Mouse (Mus musculus): Measurements from ENCODE around the gene Scrt2. TPM values are rescaled to one million over a fixed set of nuclear protein-coding genes. Genes with fewer than 3 reads are reported as not detected.
A peak's percentile ranks its signal among the peaks of the same experiment; 100 is the strongest.

Scrt2 gene
- 10.8 and 11.1 TPM in 2 replicates for polyA plus RNA-seq (2015; fragmentation: Nextera tagmentation; extraction: Ambion mirVana)

DNA sequence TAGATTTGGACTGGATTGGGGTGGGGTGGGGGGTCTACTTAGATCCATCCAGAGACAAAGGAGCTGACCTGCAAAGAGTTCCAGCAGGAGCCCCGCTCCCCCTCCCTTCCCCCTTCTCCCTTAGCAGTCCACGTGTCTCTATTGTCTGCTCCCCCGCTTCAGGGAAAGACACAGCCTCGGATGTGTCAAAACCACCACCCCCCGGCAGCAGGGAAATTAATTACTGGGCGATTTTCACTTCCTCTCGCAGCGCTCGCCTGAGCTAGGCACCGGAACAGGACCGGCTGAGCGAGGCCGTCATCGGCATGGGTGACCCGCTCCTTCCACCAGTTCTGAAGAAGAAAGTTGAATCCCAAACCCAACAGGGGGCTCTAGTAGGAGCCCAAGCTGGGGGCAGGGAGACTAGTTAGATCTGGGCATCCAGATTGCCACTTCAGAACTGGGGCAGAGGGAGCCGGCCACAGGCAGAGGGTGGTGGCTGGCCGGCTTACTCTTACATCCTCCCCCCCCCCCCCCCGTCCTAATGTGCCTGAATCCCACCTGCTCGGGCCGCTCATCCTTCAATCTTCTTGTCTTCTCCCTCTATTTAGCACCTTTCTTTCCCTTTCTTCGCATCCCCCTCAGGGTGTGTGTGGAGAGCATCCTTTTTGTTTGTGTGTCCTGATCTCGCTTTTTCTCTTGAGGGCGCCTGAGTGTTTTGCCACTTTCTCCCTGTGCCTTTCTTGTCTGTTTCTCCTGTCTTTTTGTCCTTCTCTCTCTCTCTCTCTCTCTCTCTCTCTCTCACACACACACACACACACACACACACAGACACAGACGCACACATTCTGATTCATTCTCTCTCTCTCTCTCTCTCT is at the start of gene Scrt2:
TSS of gene Scrt2 (plus strand) at position 845 of the 857 bp plus-strand sequence.
- H3K9ac ChIP-seq = peak within 1 kb of the TSS; percentile 99
- H3K27me3 ChIP-seq = no peaks in the 10 kb centered on the region
- H3K27ac ChIP-seq (replicated peaks) = peak within 1 kb of the TSS; percentile 93
- peak within 1 kb of the TSS; percentile 87 for H3K4me3 ChIP-seq
- no peaks in the 10 kb centered on the region for H3K36me3 ChIP-seq
- peaks cover 58% of the 10 kb centered on the region for H3K4me1 ChIP-seq (replicated peaks)
- ATAC-seq (ENCODE audit: low FRiP score, low read depth) = peak; percentile 69
- WGBS = under 1% methylated on average over 24 of the region's 24 CpGs
- peak within 1 kb of the TSS; percentile 88 for H3K4me2 ChIP-seq
- H3K9me3 ChIP-seq = no peaks in the 10 kb centered on the region

GRCm38 (mm10) chr2:152040101-152040500 is 41.2 kb upstream of the Scrt2 start:
- Histone ChIP-seq H3K9ac (no peak overlapping the region), H3K4me3 (no peak overlapping the region), H3K4me1 (replicated peaks) (no peaks in the 10 kb centered on the region), H3K27ac (replicated peaks) (no peak overlapping the region), H3K36me3 (no peaks in the 10 kb centered on the region), H3K4me2 (no peak overlapping the region), H3K27me3 (no peaks in the 10 kb centered on the region; the same call in 1 of the 2 replicates), H3K9me3 (no peaks in the 10 kb centered on the region)
- ATAC-seq (ENCODE audit: low FRiP score, low read depth) = no peak

GRCm38 (mm10) chr2:152047116-152048002 is 34.0 kb upstream of the Scrt2 start:
- Histone ChIP-seq H3K9ac (no peak overlapping the region), H3K4me1 (replicated peaks) (peaks cover 49% of the 10 kb centered on the region), H3K4me2 (peak overlapping the region; percentile 97), H3K36me3 (no peaks in the 10 kb centered on the region), H3K27me3 (no peaks in the 10 kb centered on the region; the same call in 1 of the 2 replicates), H3K9me3 (no peaks in the 10 kb centered on the region), H3K4me3 (no peak overlapping the region), H3K27ac (replicated peaks) (peak overlapping the region; percentile 75)
- peak; percentile 58 for ATAC-seq (ENCODE audit: low FRiP score, low read depth)
- WGBS = 5% methylated on average over 25 of the region's 25 CpGs

DNA sequence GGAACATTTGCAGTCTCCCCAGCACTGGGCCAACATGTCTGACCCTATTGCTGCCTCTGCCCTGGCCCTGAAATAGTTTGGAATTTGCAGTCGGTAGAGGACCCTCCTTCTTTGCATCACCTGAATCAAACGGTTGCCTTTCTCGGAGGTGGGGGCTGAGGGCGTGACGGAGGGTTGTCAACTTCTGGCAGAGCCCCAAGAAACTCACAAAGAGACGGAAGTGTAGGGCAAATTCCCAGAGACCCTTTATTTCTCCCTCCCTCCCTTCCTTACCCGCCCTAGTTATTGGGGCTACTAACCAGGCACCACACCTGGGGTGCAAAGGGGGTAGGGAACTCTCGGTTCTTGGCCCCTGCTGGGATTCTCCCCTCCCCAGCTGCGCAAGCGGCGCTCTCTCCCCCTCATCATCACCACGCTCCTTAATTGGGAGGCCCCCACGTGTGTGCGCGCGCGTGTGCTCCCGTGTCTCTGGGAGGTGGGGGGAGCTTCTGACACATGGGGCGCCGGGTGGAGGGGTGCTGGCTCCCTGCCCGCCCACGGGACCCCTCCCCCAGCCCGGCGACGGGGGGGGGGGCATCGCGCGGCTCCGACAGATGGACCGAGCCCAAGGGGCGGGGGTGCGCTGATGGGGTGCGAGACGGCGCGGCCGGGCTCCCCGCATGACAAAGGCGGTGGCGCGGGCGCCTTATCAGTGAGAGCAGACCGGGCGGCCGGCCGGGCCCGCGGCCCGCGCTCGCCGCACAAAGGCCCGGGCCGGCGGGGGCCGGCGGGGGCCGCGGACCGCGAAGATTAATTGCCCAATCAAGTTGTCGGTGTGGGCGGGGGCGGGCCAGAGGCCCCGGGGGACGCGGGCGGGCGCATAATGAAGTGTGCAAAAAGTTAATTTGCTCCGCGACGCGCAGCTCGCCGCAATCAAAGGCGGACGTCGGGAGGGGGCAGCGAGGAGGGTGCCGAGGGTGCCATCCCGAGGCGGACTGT is 33.0 kb upstream of the Scrt2 start:
- H3K4me1 ChIP-seq (replicated peaks) = peaks cover 49% of the 10 kb centered on the region
- peak overlapping the region; percentile 75 for H3K27ac ChIP-seq (replicated peaks)
- H3K4me3 ChIP-seq = peak overlapping the region; percentile 53
- H3K27me3 ChIP-seq = no peaks in the 10 kb centered on the region; the same call in 1 of the 2 replicates
- H3K9me3 ChIP-seq = no peaks in the 10 kb centered on the region
- no peaks in the 10 kb centered on the region for H3K36me3 ChIP-seq
- H3K9ac ChIP-seq = peak overlapping the region; percentile 53
- H3K4me2 ChIP-seq = peak overlapping the region; percentile 97
- ATAC-seq (ENCODE audit: low FRiP score, low read depth) = peak; percentile 32; the same call in 1 of the 2 replicates
- 1% methylated on average over 31 of the region's 82 CpGs for WGBS

- Histone ChIP-seq H3K4me3 (peak overlapping the region; percentile 53), H3K27me3 (no peaks in the 10 kb centered on the region; the same call in 1 of the 2 replicates), H3K36me3 (no peaks in the 10 kb centered on the region), H3K4me2 (peak overlapping the region; percentile 97), H3K9me3 (no peaks in the 10 kb centered on the region), H3K27ac (replicated peaks) (peak overlapping the region; percentile 75), H3K9ac (peak overlapping the region; percentile 53), H3K4me1 (replicated peaks) (peaks cover 49% of the 10 kb centered on the region)
- peak; percentile 13; the same call in 1 of the 2 replicates for ATAC-seq (ENCODE audit: low FRiP score, low read depth)
- WGBS = 1% methylated on average over 24 of the region's 24 CpGs
These were observed 32.3 kb upstream of the Scrt2 start for GRCm38 (mm10) chr2:152048981-152049441.

- Histone ChIP-seq H3K4me1 (replicated peaks) (peaks cover 49% of the 10 kb centered on the region), H3K36me3 (no peaks in the 10 kb centered on the region), H3K27me3 (no peaks in the 10 kb centered on the region), H3K4me3 (no peak overlapping the region), H3K9me3 (no peaks in the 10 kb centered on the region), H3K27ac (replicated peaks) (peak overlapping the region; percentile 75), H3K4me2 (peak overlapping the region; percentile 97), H3K9ac (peak overlapping the region; percentile 53; the same call in 1 of the 2 replicates)
- WGBS = 6% methylated on average over 13 of the region's 13 CpGs
- no peak for ATAC-seq (ENCODE audit: low FRiP score, low read depth)
These were observed 31.6 kb upstream of the Scrt2 start for GRCm38 (mm10) chr2:152049611-152050270.

DNA sequence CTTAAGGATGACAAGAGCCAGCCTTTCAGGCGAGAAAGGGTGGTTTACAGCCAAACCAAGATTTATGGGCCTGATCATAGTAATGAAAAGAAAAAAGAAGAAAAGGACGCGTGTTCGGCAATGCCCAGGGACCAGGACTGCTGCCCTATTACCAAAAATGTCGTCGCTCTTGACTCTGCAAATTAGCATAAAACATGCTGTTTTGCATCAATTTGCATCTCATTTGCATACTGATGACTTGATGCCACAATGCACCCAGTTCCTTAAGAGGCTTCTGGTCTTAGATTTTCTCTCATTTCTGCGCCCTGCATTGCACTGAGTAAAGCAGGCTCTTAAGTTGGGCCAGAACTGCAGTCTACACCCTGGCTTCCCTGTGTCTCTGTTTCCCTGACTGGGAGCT is 31.0 kb upstream of the Scrt2 start:
- no peaks in the 10 kb centered on the region for H3K9me3 ChIP-seq
- H3K4me2 ChIP-seq = peak overlapping the region; percentile 97
- 7% methylated on average over 7 of the region's 7 CpGs for WGBS
- no peak overlapping the region for H3K4me3 ChIP-seq
- peak; percentile 32 for ATAC-seq (ENCODE audit: low FRiP score, low read depth)
- no peaks in the 10 kb centered on the region for H3K27me3 ChIP-seq
- H3K27ac ChIP-seq (replicated peaks) = peak overlapping the region; percentile 75
- no peaks in the 10 kb centered on the region for H3K36me3 ChIP-seq
- 0 out of 2 replicates have a peak overlapping the region, but pooled peaks have one; percentile 24 for H3K9ac ChIP-seq
- peaks cover 49% of the 10 kb centered on the region for H3K4me1 ChIP-seq (replicated peaks)

DNA sequence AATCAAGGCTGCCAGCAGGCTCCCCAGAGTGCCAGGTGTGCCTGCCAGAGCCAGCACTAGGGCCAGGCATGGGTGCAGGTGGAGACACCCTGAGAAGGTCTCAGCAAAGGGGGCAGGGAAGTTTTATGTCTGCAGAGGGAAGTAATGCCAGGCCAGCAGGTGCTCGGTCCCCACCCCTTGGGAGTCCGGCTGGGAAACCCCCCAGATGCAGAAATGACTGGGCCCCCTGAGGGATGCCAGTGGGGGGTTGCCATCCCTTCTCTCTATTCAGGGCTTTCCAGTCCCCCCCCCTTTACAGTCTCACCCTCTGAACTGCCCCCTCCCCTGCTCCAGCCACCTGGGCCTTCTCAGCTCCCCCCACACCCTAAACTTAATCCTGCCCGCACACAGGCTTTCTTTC is 29.3 kb upstream of the Scrt2 start:
- H3K27ac ChIP-seq (replicated peaks) = no peak overlapping the region
- no peak overlapping the region for H3K4me2 ChIP-seq
- no peak overlapping the region for H3K4me3 ChIP-seq
- no peak overlapping the region for H3K9ac ChIP-seq
- ATAC-seq (ENCODE audit: low FRiP score, low read depth) = no peak
- no peaks in the 10 kb centered on the region for H3K27me3 ChIP-seq
- H3K36me3 ChIP-seq = no peaks in the 10 kb centered on the region
- 40% methylated on average over 3 of the region's 3 CpGs for WGBS
- no peaks in the 10 kb centered on the region for H3K9me3 ChIP-seq
- H3K4me1 ChIP-seq (replicated peaks) = peaks cover 59% of the 10 kb centered on the region

GRCm38 (mm10) chr2:152055406-152055805 is 25.9 kb upstream of the Scrt2 start:
- Histone ChIP-seq H3K4me3 (no peak overlapping the region), H3K9me3 (no peaks in the 10 kb centered on the region), H3K27ac (replicated peaks) (no peak overlapping the region), H3K4me1 (replicated peaks) (peaks cover 28% of the 10 kb centered on the region), H3K4me2 (no peak overlapping the region), H3K9ac (no peak overlapping the region), H3K36me3 (no peaks in the 10 kb centered on the region), H3K27me3 (no peaks in the 10 kb centered on the region)
- ATAC-seq (ENCODE audit: low FRiP score, low read depth) = 0 out of 2 replicates have a peak, but pooled peaks have one; percentile 29
- WGBS = 55% methylated on average over 1 of the region's 1 CpGs

GRCm38 (mm10) chr2:152056368-152057251 is 24.7 kb upstream of the Scrt2 start:
- ATAC-seq (ENCODE audit: low FRiP score, low read depth) = peak; percentile 64; the same call in 1 of the 2 replicates
- peak overlapping the region; percentile 51; the same call in 1 of the 2 replicates for H3K27ac ChIP-seq (replicated peaks)
- WGBS = 54% methylated on average over 21 of the region's 22 CpGs

More at GRCm38 (mm10) chr2:152056368-152057251, 24.7 kb upstream of the Scrt2 start:
- H3K36me3 ChIP-seq = no peaks in the 10 kb centered on the region
- peaks cover 17% of the 10 kb centered on the region for H3K4me1 ChIP-seq (replicated peaks)
- H3K9me3 ChIP-seq = no peaks in the 10 kb centered on the region
- H3K4me2 ChIP-seq = no peak overlapping the region
- H3K27me3 ChIP-seq = no peaks in the 10 kb centered on the region
- H3K4me3 ChIP-seq = no peak overlapping the region
- H3K9ac ChIP-seq = no peak overlapping the region

All from hindbrain, embryonic 15.5 days (tissue).